Mouse (Mus musculus): ENCODE measurements around the gene Large2.
A peak's percentile ranks its signal among the peaks of the same experiment; 100 is the strongest.

Gene Large2

DNA sequence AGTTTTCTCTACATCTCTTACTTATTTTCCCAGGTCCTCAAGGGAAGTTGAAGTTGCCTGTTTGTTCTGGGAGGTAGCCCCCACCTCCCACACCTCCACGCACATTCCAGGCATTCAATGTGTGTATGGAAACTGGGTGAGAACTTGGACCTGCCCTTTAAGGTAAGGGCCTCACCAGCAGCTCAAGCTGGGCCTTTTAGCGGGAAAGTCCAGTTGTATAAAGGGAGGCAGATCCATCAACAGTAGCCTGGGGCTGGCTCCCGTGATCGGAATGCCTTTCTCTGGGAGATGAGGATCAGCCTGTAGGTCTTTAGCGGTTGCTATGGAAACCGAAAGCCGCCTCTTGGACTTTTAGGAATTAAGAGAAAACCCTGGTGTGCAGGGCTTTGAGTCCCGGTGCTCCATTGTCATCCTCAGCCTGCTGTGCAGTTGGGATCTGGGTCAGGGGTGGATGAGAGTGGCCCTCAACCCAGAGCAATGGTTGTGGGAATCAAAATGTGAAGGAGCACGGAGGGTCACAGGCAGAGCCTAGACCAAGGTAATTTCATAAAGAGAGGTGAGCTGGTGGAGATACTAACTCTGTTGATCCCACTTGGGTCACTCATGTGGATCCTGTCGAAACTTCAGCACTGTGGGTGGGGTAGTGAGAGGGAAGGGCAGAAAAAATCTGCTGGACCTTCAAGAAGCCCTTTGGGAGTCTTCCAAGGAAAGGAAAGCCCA, 2.5 kb downstream of the Large2 start:
- DNase-seq (ENCODE audit: low read depth, low spot score), result no peak

DNA sequence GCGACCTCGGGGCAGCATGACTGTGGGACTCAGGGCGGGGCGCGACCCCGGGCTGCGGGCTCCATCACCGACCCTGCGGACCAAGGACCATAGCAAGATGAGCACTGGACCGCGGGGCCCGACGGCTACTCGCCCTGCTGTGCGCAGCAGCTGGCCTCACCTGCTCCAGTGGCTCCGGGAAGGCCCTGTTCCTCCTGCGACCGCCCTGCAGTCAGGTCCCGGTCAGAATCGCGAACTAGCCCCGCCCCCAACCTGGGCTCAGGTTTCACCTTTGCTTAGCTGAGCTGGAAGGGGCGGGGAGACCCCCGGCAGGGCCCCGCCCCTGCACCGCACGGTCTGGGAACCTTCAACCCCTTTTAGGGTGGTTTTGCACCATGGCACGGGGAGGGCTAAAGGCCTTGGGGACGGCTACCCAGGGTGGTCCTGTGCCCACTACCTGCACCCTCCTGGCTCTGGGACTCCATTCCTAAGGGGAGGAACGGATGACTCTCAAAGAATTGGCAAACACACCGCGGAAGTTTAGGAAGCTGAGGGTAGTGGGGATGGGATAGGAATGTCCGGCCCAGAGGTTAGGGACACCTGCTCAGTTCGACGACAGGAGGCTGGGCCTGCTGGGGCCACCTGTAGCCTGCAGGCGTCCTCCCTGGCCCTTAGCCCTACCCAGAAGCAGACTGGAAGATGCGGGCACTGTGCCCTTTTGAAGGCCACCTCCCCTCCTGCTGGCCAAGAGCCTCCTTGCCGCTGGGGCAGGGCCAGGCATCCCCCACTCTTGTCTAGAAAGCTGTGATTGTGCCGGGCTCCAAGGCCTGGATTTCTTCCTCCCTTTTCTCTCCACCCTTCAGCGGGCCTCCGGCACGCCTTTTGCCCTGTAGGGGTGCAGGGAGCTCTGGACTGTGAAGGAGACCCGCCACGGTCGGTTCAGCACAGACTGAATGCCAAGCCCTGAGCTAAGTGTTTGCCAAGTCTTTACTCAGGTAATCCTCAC, 3.6 kb downstream of the Large2 start:
- DNase-seq (ENCODE audit: low read depth, low spot score), result no peak

DNA sequence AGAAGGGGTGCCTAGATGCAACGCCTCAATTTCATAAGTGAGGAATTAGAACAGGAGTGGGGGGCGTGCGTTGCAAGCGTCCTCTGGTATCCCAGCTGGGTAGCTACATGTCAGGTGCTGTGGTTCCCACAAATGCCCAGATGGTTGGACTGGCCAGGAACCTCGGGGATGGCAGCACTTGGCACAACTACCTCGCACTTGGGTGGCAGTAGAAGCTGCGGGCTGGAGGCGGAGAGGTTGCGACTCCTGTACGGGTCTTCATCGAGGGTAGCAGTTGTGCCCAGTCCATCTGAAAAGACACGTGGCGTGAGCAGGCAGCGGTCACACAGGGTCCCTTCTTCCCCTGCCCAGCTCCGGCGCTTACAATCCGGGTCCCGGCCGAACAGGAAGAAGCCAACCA, 4.3 kb downstream of the Large2 start:
- no peak for DNase-seq (ENCODE audit: low read depth, low spot score)

DNA sequence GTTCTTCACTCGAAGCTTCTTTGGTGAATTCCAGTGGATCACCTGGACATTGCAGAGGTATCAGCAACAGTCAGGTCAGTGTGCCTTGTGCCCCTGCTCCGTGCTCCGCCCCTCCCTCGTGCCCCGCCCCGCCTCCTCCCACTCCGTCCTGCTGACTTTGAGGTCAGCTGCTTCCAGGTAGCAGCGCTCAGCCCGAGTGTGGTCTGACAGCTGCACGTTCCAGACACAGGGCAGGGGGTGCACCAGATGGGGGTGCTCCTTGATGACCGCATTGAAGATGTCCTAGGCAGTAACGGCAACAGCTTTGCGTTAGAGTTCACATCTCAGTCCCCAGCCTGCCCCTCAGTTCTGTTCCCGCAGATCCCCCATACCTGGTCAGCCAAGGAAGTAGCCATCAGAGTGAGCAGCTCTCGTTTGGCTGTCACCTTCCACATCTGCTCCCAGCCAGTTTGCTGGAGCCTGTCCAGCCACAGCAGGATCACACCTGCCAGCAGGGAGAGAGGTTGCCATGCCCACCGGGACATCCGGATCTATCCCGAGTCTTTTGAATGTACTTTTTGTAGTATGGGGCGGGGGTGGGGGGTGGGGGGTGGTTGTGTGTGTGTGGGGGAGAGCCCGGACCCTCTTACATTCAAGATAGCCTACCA, 7.2 kb downstream of the Large2 start:
- no peak for DNase-seq (ENCODE audit: low read depth, low spot score)

DNA sequence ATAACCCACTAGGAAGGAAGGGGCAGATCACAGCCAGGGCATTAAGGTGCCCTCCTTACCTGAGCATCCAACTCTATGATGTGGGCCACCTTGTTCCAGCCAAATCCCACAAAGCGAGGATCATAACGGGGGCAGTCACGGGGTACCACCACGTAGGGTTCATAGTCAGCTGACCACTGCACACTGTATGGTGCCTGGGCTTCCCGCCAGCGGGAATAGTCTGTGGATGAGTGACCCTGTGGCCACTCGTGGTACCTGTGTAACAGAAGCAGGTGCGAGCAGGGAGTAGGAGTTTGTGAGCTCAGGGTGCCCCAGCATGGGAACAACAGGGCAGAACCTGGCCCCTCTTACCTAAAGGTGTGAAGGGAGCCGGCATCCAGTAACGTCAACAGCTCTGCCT, 9.1 kb downstream of the Large2 start:
- no peak for DNase-seq (ENCODE audit: low read depth, low spot score)

DNA sequence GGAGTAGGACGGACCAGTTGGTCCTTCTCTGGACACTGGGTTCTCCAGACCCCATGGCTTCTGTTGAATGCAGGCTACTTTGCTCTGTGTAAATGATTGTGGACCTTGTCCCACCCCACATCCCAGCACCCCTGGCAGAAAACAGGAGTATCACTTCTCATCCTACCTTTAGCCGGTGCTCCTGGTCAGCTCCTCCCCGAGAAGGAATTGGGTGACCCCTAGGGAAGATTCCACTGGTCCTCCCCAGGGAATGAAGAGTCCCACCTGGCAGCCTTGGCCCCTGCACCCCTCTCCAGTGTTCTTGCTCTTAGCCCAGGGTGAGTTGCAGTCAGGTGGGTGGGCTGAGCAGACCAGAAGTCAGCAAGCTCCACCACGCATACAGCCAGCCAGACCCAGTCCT, 10.6 kb downstream of the Large2 start:
- no peak for DNase-seq (ENCODE audit: low read depth, low spot score)

DNA sequence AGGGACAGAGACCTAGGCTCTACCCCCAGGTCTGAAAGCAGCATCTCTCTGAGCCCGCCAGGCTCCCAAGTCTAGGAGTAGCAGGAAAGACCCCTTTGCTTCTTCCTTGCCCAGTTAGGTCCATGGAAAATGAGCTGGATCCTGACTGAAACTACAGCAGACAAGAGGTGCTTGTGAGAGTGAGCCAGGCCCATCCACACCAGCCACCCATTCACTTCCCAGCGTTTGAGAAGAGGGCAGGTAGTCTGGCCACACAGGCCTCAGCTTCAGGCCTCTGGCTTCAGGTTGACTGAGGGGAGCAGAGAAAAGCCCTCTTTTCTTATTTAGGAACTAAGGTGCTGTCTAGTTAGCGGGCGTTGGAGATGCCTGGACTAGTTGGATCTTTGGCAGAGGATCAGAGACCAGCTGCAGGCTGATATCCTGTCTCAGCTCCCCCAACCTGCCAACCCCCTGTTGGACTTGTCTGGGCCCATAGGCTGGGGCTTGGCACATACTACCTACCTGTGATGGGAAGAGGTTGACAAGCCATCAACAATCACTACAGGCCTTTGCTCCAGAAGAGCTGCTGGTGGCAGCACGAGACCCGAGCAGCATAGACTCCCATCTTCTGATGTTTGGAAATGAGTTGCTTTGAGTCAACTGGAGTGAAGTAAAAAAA, 12.0 kb downstream of the Large2 start:
- DNase-seq (ENCODE audit: low read depth, low spot score), result no peak

DNA sequence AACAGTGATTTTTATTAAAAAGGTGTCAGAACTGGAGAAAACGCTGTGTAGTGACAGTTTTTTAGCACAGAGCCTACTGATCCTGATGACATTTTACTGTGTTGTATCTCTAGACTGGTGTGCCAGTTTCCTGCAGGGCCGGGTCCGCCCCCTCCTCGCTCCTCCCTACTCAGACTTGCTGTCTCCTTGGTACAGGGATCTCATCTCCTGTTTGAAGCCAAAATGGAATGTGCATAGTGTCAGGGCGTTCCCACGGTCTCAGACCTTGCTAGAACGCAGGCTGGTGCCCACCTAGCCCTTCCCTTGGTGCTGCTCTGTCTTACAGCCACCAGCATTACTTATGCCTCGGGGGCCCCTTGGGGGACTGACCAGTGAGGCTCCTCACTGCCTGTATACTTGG, 12.9 kb downstream of the Large2 start:
- DNase-seq (ENCODE audit: low read depth, low spot score), result no peak

DNA sequence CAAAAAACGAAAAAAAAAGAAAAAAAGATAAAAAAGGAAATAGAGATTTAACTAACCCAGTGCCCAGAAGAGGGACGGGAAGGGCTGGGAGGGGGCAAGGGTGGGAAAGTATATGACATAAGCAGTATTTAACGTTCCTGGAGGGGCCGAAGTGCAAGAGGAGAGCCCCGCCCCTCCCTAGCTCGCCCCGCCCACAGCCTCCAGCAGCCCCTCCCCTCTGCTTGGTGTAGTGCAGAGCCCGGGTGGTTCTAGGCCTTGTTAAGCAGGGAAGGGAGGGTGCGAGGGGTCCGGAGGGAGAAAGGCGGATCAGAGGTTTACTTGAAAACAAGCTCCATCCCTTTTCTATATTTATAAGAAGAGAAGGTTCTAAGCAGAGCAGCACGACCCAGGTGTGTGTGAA, 13.8 kb downstream of the Large2 start:
- no peak for DNase-seq (ENCODE audit: low read depth, low spot score)

DNA sequence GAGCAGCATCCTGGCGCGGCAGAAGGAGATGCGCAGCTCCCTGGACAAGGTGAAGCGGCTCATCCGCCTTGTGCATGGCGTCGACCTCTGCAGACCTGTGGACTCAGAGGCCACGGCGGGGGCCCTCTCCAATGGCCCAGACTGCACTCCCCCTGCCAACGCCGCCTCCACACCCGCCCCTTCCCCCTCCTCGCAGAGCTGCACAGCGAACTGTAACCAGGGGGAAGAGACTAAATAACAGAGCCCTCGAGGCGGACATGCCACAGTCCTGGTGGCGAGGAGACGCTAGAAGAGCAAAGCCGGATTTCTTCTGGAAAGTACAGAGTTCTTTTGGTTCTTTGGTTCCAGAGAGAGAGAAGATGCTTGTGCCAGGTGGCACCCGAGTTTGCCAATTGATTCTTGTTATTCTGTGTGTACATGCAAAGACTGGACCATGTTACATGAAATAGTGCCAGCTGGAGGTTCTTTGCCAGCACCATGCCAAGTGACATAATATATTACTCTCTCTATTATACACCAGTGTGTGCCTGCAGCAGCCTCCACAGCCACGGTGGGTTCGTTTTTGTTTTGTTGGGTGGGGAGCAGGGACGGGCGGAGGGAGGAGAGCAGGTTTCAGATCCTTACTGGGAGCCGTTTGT, 14.4 kb downstream of the Large2 start:
- DNase-seq (ENCODE audit: low read depth, low spot score), result no peak

DNA sequence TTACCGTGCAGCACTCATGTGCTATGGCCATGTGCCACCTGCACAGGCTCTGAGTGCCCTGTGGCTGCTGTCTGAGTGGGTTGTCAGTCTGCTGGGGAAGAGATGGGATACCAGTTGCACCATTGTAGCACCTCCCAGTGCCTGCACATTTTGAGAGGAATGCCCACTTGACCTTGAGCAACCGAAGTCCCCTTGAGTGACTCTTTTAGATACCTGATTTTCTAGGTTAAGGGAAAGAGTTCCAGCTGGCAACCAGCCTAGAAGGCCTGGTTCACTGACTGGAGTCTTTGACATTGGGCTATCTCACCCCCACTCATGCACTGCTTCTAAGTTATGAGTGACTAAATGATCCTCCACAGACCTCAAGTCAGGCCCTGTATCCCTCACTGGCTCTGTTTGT, 15.4 kb downstream of the Large2 start:
- DNase-seq (ENCODE audit: low read depth, low spot score), result no peak

DNA sequence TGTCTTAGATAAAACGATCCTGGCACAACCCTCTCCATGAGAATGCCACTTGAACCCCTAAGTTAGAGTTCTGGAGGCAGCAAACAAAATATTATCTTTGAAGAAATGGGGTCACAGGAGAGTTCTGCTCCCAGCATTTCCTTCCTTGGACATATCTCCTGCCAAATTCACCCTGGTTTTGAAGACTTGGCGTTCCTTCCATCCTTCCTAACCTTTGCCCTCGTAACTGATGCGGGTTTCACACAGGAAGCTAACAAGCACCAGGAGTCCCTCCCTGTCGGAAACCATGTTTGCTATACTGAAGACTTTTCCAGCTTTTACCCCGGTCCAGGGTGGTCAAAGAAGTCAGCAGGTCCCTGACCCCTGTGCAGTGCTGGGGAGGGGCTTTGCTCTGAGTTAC, 20.4 kb downstream of the Large2 start:
- no peak for DNase-seq (ENCODE audit: low read depth, low spot score)

DNA sequence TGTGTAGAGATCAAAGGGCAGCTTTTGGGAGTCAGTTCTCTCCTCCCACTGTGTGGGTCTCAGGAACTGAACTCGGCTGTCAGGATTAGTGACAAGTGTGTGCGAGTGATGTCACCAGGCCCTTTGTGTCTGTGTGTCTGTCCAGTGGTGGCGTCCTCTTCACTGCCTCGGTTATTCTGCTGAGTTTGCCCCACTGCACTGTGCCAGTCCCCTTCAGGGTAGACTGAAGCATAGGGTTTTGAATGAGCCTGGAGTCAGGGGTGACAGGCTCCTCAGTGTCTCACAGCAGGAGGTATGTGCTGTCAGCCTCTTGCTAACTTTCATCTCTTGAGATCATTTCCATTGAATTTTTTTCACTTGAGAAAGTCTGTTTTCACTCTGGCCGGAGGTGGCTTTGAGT, 21.3 kb downstream of the Large2 start:
- DNase-seq (ENCODE audit: low read depth, low spot score), result no peak

DNA sequence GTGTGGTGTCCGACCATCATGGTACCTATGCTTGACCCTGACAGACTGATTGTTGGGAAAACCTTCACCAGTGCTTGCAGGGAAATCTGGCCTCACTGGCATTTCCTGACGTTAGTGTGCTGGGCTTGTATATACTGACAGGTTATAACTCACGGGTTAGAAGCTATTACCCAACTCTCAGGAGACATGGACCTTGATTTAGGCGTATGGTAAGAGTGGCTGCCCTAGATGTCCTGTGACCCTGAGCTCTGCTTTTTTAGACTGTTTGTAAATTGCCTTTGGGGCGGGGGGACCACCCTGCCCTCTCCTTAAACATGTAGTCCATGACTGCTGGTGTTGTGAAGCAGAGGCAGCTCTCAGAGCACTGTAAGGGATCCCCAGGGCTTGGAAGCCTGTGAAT, 24.0 kb downstream of the Large2 start:
- DNase-seq (ENCODE audit: low read depth, low spot score), result no peak

DNA sequence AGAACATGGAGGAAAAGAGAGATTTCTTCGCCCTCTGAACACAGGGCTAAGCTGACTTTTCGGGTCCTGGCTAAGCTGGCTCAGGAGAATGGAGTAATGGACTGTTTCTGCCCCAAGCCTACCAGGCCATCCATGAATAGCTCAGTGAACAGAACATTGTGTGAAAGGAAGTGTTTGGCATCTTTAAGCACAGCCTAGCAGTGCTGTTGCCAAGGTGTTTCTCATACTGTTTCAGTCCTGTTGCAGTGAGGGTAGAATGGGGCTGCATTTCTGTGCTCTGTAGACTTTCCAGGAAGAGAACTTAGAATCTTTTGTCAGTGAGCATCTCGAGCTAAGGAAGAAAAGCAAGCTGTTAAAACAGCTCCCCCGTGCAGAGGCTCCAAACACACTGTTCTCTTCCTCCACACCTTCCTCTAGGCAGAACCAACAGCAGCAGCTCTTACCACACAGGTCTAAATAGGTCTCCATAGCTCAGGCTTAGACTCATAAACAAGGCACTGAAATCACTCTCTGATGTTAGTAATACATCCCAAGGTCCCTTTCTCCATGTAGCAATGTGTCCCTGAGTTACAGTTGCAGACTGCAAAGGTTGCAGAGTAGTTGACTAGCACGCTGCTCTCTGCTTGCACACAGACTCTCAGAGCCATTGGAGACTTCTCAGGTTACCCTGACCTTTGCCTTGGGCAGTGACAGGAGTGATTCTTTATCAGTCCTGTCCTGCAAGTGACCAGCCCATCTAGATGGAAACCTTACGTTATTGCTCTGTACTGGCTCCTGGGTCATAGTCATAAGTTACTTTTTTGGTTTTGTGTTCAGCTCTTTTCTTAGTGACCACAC, 24.9 kb downstream of the Large2 start:
- DNase-seq (ENCODE audit: low read depth, low spot score), result no peak

DNA sequence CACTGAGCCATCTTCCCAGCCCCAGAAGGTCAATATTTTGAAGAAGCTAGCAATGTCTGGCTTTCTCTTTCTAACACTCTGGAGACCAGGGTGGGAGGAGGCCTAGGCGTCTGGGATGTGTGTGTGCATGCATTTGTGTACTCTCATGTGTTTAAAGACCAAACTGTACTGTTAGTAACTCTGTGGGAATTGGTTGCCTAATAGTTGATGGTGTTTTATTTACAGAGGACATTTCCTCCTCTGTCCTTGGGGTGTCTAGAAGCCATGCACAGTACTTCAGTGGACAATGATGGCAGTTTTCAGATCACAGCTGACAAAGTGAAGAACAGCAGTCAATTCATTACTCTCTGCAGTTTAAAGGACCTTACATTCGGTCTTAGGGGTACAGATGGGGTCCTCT, 27.5 kb downstream of the Large2 start:
- DNase-seq (ENCODE audit: low read depth, low spot score), result no peak

DNA sequence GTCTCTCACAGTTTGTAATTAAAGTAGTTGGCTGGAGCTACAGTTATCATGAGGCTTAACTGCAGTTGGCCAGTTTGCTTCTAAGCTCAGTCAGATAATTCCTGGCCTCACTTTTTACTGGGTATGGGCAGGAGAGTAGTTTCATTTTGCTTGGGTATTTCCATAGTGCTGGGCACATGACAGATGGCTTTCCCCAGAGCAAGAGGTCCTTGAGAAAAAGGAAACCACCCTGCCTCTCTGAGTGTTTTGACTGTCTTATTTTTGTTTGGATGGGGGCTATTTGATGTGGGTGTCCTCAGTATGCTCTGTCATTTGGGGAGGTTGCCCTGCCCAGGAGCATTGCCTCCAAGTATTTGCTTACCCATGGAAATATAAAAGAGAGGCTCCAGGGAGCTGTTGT, 32.3 kb downstream of the Large2 start:
- no peak for DNase-seq (ENCODE audit: low read depth, low spot score)

DNA sequence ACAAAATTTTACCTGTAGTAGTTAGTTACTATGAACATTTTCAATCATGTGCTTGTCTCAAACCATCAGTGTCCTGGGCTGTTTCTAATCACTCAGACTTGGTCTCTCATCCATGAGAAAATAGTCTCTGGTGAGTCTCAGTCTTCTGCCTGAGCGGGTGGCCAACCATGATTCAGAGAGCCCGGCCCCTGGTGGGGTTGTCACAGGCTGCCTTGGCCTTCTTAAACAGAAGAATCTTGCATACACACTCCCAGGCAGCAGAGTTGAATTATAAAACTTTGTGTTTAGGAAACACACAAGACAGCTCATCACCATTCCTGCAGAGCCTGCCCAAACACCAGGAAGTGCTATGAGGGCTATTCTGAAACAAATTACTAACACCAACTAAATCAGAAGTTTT, 42.8 kb downstream of the Large2 start:
- no peak for DNase-seq (ENCODE audit: low read depth, low spot score)

DNA sequence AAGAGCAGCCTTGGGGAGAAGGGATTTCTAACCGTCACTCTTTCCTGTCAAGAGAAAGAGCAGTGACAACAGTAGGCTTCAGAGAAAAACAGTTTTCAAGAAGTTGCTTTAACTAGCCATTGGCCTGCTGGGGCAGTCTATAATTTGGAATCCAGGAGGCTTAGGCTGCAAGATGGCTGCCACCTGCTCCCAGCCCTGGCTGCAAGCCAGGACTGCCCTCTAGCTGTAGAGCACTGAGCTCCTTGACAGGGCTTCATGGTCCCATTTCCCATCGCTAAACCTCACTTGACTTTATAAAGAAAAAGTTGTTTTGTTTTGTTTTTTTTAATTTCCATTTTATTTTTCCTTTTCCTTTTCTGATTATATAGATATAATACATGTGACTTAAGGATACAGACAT, 43.3 kb downstream of the Large2 start:
- peak; percentile 16 for DNase-seq (ENCODE audit: low read depth, low spot score)

DNA sequence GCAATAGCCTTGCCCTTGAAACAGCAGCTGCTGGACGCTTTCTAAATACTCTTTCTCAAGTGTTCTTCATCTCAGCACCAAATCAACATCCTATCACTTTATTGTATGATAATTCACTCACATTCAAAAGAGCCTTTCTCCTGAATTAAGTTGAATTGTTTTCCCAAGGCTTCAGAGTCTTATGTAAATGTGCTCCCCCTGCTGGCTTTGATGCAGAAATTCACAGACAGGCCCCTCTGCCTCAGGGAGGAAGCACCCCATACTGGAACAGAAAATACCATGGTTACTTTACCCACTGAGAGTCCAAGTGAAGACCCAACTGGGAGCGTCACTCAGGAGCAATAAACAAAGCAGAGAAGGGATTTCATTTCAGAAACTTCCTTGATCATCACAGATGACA, 43.8 kb downstream of the Large2 start:
- no peak for DNase-seq (ENCODE audit: low read depth, low spot score)

DNA sequence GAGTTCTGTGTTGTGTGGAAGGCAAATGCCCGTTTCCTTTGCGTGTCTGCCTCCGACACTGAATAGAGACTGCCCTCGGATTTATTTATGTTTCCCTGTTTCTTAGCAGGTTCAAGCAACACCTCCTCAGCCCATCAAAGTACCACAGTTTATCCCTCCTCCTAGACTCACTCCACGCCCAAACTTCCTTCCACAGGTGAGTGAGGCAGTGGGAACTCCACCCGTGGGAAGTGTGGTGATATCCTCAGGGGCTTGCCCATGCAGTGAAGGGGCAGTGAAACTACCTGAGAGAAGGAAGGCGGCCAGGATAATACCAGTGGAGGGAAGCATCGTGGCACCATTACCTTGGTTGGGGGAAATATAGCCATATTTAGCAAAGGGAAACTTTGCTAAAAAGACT, 46.5 kb downstream of the Large2 start:
- DNase-seq (ENCODE audit: low read depth, low spot score), result no peak
